Mouse (Mus musculus) CD4-positive, CD25-positive, alpha-beta regulatory T cell, adult 4 months (primary cell): ENCODE measurements around the gene BC049352. TPM values are rescaled to one million over a fixed set of nuclear protein-coding genes. Genes with fewer than 3 reads are reported as not detected.

Experiments
- ATAC-seq: one replicate; pipeline ENCODE4 v1.8.0; 2017
- polyA plus RNA-seq, 2 experiments: library from polyadenylated mRNA; unstranded; fragments of 100-300 nt; shearing (Covaris generic); gene quantifications; one replicate each; pipeline ENCODE4 v1.2.1; 2017

Gene BC049352
- polyA plus RNA-seq, 2 experiments from 2014 or later = 2.5 to 3.2 TPM

DNA sequence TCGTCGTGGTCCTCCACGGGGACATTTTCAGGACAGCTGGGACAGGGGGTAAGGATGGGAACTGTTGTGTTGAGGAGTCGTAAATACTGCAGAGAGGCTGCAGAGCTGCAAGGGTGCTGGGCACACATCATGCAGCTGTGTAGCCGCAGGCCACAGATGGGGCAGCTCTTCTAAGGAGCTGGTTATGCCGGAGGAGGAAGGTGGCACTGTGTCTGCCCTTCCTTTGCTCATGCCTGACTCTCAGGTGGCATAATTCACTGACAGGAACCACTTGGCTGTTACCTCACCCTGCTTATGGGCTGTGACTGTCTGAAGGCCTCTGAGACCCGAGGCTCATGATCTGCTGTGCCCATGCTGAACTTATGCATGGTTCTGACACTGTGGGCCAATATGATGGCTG is 68.5 kb downstream of the BC049352 start:
- no peak for ATAC-seq

DNA sequence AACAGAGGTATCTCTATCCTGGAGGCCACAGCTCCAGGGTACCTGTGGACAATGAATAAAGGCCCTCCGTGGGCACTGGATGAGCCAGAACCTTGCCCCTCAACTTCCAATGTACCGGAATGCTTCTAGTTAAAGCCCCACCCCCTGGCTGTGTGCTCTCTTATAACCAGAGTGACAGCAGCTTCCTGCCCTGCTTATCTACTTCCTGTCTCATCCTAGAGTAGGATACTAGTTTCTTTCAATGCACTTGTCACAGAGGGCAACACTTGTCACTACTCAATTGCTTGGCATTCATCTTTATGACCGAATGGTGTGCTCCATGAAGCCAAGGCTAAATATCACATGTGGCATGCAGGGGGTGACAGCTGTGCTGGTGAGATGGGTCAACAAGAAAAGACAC is 69.5 kb downstream of the BC049352 start:
- ATAC-seq = peak; percentile 79

DNA sequence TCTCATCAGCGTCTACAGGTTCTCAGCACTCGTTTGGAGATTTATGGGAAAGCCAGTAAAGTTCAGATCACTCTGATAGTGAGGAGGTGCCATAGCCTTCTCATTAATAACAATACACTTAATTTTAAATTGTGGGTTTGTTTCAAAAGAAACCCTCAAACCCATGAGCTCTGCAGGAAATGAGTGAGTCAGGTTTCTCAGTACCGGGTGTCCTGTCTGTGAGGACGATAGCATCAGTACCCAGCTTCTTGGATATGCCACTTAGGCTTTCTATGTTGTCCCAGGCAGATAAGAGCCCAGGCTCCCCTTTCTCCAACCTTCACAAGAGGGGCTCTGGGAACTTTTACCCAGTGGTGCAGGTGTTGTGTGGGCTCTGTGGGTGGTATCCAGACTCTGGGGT is 70.2 kb downstream of the BC049352 start:
- ATAC-seq = peak; percentile 61

DNA sequence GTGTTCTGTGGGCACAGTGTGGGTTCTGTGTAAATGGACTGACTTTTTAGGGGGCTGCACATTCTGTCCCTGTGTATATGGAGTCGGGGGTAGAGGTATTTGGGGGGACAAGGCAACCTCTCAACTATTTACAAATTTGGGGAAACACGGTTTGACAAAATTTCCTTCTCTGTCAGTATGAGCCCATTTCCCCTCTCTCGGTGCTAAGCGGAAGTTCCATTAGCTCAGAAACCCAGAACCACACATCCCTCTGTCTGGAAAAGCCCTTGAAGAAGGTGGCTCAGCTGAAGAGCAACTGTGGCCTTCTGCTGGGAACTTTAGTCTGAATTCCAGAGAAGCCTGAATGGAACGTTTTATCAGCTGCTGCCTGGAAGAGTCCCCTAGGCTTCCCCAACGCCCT is 70.6 kb downstream of the BC049352 start:
- ATAC-seq = peak; percentile 10

DNA sequence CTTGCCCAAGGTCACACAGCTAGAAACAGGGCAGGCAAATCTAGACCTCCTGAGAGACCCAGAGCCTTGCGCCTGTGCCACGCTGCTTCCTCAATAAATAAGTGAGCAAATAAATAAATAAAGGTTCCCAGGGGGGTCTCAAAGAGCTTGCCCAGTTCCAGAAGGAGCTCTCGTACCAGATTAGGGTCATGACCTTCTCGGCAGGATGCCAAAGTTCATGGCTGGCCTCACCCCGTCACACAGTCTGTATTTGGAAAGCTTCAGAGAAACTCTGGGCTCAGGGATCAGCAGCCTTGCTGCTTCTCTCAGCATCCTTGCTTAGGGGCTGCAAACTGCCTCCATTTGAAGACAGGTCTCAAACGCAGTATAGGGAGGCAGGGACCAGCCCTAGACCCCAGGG is 72.2 kb downstream of the BC049352 start:
- no peak for ATAC-seq

DNA sequence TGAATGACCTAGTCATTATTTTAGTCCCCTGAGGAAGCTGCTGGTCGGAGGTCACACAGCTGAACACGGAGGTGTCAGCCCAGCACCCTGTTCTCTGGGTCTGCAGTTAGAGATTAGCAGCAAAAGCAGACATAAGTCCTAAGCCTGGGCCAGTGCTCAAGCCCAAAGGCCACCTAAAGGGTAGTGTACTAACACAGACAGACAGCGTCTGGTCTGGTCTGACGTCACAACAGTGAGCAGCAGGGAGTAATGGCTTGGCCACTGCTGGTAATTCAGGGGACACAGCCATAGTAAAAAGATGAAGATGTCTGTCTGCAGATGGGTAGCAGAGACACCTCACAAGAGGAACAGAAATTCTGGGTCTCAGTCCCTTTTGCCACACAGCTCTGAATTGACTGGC is 72.8 kb downstream of the BC049352 start:
- no peak for ATAC-seq

DNA sequence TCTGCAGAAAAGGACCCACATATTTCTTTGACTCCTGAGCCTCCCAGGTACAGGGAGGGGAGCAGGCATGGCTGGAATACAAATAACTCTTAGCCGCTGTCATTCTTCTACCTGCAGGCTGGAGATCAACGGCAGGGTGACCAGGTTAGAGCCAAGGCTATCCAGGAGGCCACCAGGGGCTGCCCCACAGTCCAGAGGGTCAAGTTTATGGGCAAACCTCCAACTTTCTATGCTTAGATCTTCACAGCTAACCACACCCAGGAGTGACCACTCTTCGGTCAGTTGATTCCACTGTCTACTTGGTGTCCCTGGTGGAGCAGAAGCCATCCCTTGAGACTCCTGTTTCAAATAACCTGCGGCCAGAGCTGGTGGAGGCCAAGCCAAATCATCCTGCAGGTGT is 73.6 kb downstream of the BC049352 start:
- no peak for ATAC-seq

DNA sequence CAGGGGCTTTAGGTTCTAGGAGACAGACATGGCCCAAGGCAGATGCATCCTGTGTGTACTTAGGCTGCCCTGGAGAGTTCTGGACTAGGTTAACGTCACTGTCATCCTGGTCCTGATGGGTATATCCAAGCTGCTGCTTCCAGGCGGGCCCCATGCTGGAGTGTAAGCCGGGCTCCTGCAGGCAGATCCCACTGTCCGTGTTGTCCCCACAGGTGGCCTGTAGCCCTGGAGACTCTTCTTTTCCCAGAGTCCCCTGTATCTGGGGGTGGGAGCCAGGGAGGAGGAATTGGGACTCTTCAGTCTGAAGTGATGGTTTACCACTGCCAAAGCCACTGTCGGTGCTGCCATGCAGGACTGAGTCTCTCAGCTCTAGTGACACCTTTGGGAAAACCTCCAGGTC is 74.2 kb downstream of the BC049352 start:
- no peak for ATAC-seq

DNA sequence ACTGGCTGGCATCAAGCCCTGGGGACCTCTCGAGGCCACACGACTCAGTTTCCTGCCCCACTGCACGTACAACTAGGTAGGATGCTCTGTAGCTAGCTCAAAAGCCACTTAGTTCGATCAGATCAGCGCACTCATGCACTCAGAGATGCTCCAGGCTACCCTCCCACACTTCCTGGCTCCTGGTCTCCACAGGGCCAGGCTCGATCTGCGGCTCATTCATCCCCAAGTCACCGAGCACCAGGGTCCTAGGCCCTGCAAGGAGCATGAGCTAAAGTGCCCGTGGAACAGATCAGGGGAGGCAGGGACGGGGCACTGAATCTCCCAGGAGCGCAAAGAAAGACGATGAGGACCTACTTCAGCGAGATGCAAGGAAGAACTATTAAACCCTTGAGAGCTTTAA is 77.3 kb downstream of the BC049352 start:
- no peak for ATAC-seq

DNA sequence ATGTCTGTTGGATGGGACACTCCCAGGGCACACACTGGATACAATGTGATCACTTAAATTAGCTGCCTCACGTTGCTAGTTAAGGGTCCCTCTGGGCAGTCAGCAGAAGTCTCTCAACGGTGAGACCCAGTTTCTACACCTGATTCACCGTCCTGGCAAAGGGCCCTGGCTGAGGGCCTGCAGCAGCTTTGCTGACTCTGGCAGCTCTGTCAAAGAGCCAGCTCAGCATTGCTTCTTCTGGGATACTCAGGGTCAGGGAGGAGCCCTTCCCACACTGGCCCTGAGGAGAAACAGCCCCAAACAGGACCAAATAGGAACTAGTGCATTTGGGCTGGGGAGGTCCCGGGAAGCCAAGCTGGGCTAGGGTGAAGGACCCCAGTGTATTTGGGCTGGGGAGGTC is 79.7 kb downstream of the BC049352 start:
- ATAC-seq = no peak

DNA sequence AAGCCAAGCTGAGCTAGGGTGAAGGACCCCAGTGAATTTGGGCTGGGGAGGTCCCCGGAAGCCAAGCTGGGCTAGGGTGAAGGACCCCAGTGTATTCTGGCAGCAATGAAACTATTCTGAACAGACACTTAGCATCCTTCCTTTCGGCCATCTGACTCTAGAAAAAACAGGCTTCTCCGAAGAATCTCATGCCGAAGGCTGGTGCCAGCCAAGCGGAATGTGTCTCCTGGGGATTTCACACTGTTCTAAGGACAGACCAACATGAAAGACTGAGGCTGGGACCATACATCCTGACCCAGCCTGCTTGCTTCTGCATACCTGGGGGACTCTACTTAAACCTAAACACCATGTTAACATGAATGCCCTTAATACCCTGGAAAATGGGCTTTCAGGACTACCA is 80.1 kb downstream of the BC049352 start:
- ATAC-seq = no peak

DNA sequence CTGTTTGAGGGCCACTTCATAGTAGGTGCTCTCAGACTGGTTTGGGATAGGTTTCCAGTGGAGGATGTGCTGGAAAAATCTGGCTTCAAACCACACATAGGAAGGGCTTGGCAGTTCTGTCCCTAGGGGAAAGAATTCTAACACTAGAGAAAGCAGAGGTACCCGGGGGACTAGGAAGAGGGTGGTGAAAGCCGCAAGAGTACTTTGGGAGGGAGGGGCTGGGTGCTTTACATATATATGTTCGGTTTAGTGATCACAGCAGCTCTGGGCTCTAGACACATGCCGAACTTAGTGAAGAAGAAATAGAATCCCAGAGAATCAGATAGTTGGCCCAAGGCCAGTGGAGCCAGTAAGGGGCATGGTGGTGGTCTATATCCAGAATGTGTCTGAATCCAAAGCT is 85.3 kb downstream of the BC049352 start:
- ATAC-seq = no peak

DNA sequence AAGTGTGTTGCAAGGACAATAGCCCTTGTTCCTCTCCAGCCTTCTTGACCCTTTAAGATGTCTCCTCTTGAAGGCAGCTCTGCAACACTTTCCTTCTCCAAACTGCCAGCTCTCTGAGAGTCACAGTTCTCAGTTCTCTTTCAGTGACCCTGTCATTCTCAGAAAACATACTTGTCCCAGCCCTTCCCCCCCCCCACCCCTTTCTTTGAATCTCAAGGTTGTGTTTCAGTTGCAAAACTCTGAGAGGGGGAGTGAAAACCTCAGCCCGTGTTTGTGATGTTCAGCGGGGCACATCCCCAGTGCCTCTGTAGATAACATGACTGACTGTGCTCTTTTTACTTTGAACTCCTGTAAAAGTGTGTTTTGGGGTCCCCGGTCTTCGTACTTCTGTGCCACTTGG is 86.3 kb downstream of the BC049352 start:
- peak; percentile 59 for ATAC-seq

DNA sequence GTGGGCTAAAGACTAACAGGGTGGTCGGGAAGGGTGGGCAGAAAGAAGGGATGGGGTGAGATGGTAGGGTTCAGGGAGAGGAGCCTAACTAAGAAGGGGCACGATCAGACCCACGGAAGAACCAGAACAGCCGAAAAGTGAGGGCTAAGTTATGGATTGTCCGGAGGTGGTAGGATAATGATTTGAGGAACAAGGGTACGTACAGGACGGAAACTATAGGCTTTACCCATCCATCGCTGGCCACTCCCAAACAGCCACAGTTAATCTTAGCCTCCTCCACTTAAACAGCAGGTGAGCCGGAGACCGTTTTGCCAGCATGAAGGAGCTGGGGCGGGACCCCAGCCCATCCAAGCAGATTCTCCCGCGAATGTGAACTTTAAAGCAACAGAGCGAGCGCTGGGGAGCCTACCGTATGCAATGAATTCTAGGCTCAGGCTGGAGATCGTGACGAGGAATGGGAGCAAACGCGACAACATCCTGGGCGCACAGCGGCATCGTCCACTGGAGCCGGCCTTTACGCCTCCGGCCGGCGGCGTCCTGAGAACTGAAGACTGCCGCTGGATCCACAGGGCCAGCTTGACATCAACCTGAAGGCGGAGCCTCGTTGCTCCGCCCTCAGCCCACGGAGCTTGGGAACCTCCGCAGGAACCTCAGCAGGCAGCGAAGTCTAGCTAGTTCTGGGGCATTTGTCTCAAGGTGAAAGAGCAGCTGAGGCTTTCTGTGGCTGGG is 87.0 kb downstream of the BC049352 start, which contains the start of gene Il10ra:
TSS of gene Il10ra (minus strand) at position 553 of the 729 bp plus-strand sequence.
- peak; percentile 85 for ATAC-seq

DNA sequence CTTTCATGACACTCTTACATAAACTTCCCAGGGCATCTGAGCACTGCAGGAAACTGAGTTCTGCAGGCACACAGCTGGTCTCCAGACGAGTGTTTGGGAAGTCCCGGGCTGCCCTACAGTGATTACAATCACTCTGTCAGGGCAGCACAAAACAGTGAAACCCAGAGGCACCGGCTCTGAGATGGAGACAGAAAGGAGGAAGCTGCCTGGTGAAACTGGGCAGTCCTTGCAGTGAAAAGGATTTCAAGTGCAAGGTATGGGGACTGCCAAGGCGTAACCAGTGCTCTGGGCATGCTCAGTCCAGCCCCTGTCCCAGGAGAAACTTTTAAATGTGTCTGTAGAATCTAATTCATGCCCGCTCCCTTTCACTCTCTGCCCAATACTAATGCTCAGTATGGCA is 90.4 kb downstream of the BC049352 start:
- ATAC-seq = no peak

DNA sequence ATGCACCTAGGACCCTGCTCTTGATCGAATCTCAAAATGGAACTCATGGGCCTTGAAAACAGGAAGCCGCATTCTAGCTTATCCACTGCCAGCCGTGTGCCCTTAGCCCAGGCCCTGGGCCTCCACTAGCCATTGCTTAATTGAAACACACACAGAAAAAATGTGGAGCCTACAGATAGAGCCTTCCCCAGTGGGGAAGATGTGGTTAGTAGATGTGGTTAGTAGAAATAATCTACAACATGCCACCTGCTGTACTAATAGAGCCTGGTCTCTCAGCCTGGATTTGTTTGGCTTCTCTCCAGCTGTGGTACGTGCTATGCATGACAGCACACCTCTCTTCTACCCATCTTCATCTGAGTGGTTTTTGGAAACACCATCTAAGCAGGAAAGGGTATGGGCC is 92.4 kb downstream of the BC049352 start:
- ATAC-seq = peak; percentile 37

DNA sequence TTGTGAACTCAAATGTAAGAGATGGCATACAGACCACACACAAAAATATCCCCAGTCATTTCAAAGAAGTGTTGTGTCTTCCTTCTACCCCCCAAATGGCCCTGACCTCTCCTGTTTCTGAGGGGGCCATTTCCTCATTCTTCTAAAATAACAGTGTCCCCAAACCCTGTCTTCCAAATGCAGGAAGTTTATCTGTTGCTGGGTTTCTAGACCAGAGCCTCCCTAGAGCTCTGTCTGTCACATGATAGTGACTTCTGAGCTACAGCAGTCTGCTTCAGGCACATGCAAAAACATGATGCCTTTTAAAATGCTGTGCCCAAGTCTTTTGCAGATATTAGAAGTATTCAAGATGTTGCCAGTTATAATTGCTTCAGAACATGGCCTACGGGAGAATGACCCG is 92.8 kb downstream of the BC049352 start:
- no peak for ATAC-seq

DNA sequence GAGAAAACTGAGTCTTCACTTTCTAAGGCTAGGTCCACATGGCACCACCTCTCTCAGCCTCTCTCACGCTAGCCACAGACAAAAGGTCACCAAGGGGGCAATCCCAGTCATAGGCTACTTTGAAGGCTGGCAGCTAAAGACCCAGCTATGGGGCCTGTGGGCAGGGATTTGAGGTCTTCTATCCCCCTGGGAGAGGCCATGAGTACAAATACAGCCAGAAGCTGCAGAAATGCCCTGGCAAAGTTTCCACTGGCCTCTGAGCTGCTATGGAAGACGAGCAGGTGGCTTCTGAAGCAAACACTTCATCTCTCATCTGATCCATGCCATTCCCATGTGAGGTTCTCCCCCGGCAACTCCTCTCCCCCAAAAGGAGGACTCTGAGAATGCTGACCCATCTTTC is 98.3 kb downstream of the BC049352 start:
- ATAC-seq = no peak

DNA sequence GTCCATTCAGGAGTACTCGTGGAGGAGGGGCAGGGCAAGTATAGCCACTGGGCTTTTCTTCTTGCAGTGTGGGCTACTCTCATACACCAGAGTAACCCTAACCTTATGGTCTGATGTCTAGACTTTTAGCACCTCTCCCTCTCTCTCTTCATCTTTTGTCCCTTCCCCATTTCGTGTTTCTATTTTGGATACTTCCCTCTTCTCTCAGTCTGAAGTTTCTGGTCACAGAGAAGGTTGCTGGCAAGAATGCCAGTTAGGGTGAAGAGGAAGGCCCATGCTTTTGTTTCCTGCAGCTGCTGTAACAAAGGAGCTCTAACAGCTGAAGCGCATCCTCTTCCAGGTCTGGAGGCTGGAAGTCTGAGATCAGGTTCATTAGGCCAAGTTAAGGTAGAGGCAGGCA is 99.1 kb downstream of the BC049352 start:
- ATAC-seq = no peak

DNA sequence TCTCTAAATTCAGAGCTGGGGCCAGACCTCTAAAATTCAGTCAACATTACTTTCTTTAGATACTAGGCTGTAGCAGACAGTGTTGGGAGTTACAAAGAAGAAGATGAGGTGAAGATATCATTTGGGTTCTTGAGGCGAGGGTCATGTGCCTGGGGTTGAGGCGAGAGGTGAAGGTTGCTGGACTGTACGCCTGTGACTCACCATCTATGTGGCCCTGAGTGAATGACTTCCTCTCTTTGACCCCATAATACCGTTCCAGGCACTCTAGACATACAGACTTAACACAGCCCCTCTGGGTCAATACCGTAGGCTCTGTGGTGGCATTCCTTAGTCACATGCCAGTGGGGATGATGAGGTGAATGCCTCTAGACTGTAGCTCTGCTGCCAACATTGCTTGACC is 100.7 kb downstream of the BC049352 start:
- ATAC-seq = no peak

DNA sequence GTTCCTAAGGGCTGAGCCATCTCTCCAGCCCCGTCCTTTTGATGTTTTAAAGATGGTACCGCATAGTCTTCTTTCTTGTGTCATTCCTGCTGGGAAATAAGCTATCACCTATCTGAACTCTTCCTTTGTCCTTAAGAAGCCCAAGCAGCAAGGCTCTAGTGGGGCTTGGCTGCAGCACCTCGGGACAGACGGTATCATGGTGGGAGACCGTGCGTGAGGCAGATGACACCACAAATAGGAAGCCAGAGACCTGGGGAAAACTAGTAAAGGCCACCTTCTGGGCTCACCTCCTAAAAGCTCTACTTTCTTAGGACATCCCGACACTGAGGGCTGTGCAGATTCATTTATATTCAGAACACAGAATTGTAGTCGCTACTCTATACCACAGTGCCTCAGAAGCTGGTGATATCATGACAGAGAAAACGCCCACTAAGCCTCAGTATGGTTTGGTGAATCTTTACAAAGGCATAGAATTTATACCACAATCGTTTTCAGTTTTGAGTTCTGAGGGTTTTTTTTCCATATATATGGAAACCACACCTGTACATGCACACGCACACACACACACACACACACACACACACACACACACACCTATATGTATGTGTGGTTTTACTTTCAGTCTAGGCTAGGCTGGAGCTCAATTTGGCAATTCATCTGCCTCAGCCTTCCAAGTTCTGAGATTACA is 109.8 kb downstream of the BC049352 start:
- peak; percentile 66 for ATAC-seq

DNA sequence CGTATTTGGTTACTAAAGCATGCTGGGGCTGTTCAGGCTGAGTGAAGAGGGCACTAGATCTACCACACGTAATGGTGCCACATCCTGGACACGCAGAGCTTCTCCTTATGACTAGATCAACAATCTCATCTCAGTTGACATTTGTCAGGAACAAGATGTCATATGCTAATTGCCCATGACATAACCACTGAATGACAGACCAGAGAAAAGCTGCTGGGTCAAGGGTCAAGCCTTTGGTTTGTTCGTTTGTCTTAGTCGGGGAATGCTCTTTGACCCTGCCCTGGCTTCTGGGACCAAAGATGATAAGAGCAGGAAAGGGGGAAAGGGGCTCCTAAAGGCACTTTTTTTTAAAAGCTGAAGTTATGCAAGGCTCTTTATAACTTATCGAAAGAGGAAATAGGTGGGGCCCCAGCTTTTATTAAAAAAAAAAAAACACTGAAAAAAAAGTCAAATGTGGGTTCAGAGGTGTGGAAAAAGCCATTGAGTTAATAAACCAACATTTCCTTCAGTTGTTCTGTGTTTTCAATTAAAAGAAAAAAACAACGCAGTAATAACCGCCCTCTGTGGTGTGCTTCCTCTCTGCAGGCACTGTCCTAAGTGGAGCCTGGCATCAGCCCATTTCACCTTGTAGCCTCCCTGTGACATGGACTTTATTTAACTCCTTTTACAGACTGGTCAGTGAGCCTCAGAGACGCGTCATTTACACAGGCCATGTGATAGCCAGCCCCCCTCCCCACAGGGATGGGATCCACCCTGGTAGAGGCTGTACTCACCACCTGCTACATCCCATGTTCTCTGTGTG is 112.6 kb downstream of the BC049352 start:
- ATAC-seq = peak; percentile 79

DNA sequence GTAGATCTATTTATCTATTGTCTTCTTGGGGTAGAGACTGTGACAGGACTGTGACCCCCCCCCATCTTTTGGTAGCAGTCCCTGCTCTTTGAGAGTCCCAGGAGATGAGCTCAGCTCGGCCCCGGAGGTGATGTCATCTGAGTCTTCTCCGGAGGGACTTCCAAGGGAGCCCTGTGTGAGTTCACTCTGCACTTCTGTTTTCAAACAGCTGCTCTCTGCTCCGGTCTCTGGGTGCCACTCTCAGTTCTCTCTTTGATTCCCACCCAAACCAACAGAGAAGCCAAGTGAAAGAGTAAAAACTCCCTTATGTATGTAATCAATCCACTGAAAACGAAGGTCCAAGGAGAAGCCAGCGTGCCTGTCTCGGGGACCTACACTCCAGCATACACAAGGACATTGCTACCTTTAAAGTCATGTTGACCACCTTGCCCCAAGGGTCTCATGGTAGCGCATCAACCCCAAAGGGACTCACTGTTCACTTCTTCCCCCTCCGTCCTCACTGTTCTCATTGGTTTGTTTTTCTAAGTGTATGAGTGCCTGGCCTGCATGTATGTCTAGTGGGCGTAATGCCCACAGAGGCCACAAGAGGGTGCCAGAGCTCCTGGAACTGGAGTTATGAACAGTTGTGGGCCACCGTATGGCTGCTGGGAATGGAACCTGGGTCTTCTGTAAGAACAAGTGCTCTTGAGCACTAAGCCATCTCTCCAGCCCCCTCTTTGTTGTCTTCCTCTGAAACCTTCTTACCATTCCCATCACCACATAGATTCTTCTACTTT is 117.6 kb downstream of the BC049352 start:
- no peak for ATAC-seq
